Mouse (Mus musculus): ENCODE data around the gene Cyp2b10. TPM values are rescaled to one million over a fixed set of nuclear protein-coding genes. Genes with fewer than 3 reads are reported as not detected.

Cyp2b10 gene
- polyA plus RNA-seq, 1 experiment from 2014 or later: not detected

- no peak overlapping the region for H3K27ac ChIP-seq (ENCODE audit: low read depth, low read length)
- no peak overlapping the region for H3K9ac ChIP-seq (ENCODE audit: low read depth, low read length)
- no peaks in the 10 kb centered on the region for H3K4me1 ChIP-seq (ENCODE audit: control insufficient read depth, insufficient read depth, low read length)
- H3K4me2 ChIP-seq: no peak overlapping the region
- ATAC-seq (replicated peaks; ENCODE audit: insufficient number of reproducible peaks, low FRiP score, low TSS enrichment): no peak
- no peaks in the 10 kb centered on the region for H3K36me3 ChIP-seq (ENCODE audit: control insufficient read depth, insufficient read depth, low read length)
- H3K4me3 ChIP-seq (ENCODE audit: low read depth, low read length): no peak overlapping the region
- WGBS (ENCODE audit: insufficient replicate concordance): 51% methylated on average over 1 of the region's 1 CpGs
- H3K27me3 ChIP-seq (ENCODE audit: control insufficient read depth, insufficient read depth, low read length): no peaks in the 10 kb centered on the region
- H3K9me3 ChIP-seq (replicated peaks; ENCODE audit: control insufficient read depth, low read length): no peaks in the 10 kb centered on the region
Measured at GRCm38 (mm10) chr7:25945274-25945673, 47.9 kb downstream of the Cyp2b10 start.

Other genes with a start within 250 kb of the Cyp2b10 start
- 41.4 and 45.7 TPM in 2 replicates for gene Bckdha, start 238.6 kb upstream of the Cyp2b10 start, polyA plus RNA-seq (2014; fragmentation: Nextera tagmentation; extraction: Ambion mirVana)
- gene Exosc5, start 238.5 kb upstream of the Cyp2b10 start, polyA plus RNA-seq (2014; fragmentation: Nextera tagmentation; extraction: Ambion mirVana): 40.4 and 44.8 TPM in 2 replicates
- 1.2 and 2.0 TPM in 2 replicates for gene Tmem91, start 222.5 kb upstream of the Cyp2b10 start, polyA plus RNA-seq (2014; fragmentation: Nextera tagmentation; extraction: Ambion mirVana)
- 28.0 and 29.5 TPM in 2 replicates for gene B9d2, start 216.8 kb upstream of the Cyp2b10 start, polyA plus RNA-seq (2014; fragmentation: Nextera tagmentation; extraction: Ambion mirVana)
- 3.5 and 3.6 TPM in 2 replicates for gene Tgfb1, start 210.6 kb upstream of the Cyp2b10 start, polyA plus RNA-seq (2014; fragmentation: Nextera tagmentation; extraction: Ambion mirVana)
- gene Ccdc97, start 178.5 kb upstream of the Cyp2b10 start, polyA plus RNA-seq (2014; fragmentation: Nextera tagmentation; extraction: Ambion mirVana): 25.5 and 25.6 TPM in 2 replicates
- gene Hnrnpul1, start 142.9 kb upstream of the Cyp2b10 start, polyA plus RNA-seq (2014; fragmentation: Nextera tagmentation; extraction: Ambion mirVana): 47.7 and 53.3 TPM in 2 replicates
- 53.6 and 54.5 TPM in 2 replicates for gene Axl, start 108.9 kb upstream of the Cyp2b10 start, polyA plus RNA-seq (2014; fragmentation: Nextera tagmentation; extraction: Ambion mirVana)
- gene Cyp2s1, start 80.7 kb upstream of the Cyp2b10 start, polyA plus RNA-seq (2014; fragmentation: Nextera tagmentation; extraction: Ambion mirVana): 4.0 and 5.5 TPM in 2 replicates
- not detected in 2 replicates for gene Cyp2b13, start 163.9 kb downstream of the Cyp2b10 start, polyA plus RNA-seq (2014; fragmentation: Nextera tagmentation; extraction: Ambion mirVana)

Data from heart, embryonic 11.5 days (tissue).